Mouse (Mus musculus): ENCODE results near the gene Eya3.

DNA sequence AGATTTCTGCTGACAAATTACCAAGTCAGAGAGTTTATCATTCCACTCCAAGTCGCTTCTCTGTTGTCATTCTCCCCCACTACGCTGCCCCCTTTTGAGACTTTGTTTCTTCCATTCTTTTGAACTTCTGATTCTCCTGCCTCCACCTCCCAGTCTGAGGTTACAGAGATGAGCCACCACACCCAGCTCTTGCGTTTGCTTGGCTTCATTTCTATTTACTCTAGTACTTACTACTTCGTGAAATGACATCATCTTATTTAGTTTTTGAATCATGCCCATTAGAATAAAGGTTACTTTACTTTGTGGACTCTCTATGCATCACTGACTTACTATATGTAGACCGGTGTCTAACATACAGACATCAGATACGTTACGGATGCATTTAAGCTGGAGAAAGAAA is 8.7 kb downstream of the Eya3 start:
- TF ChIP-seq POLR2A (IDR thresholded peaks at IDR 0.05; ENCODE audit: borderline replicate concordance, low read depth, low read length) = no peak
- TF ChIP-seq CTCF (IDR thresholded peaks at IDR 0.05; ENCODE audit: low read depth, low read length) = no peak

Measured in bone marrow macrophage, adult 2 months (primary cell).